Mouse (Mus musculus): Measurements from ENCODE around the gene Fgfr1op2. TPM values are rescaled to one million over a fixed set of nuclear protein-coding genes. Genes with fewer than 3 reads are reported as not detected.

Gene Fgfr1op2
- total and polyA plus RNA-seq, 3 experiments = 70.6 to 189 (median 130) TPM

- TF ChIP-seq POLR2AphosphoS5 (IDR thresholded peaks at IDR 0.05; ENCODE audit: insufficient replicate concordance, low read depth, low read length) = no peak
- TF ChIP-seq CTCF (IDR thresholded peaks at IDR 0.05; ENCODE audit: low read depth, low read length) = no peak
- TF ChIP-seq GATA1 (IDR thresholded peaks at IDR 0.05; ENCODE audit: borderline replicate concordance, low read length) = no peak
- no peak for TF ChIP-seq TAL1 (conservative IDR thresholded peaks at IDR 0.05; ENCODE audit: low read depth, low read length)
- TF ChIP-seq GATA2 (IDR thresholded peaks at IDR 0.05; ENCODE audit: borderline replicate concordance, low read depth, low read length) = no peak
- H3K4me1 ChIP-seq (ENCODE audit: insufficient read depth, low read depth, low read length) = peaks cover 25% of the 10 kb centered on the region
- no peak for DNase-seq (ENCODE audit: low spot score)
- peaks cover 30% of the 10 kb centered on the region for H3K36me3 ChIP-seq (replicated peaks)
- H3K9me3 ChIP-seq (replicated peaks) = no peaks in the 10 kb centered on the region
- ATAC-seq (ENCODE audit: extremely low read depth, insufficient number of reproducible peaks, low FRiP score, poor library complexity, severe bottlenecking) = no peak
- H3K27me3 ChIP-seq (ENCODE audit: insufficient read depth, low read length) = no peaks in the 10 kb centered on the region
- no peak overlapping the region for H3K4me3 ChIP-seq (ENCODE audit: low read depth, low read length)
These were observed 3.5 kb downstream of the Fgfr1op2 start for GRCm38 (mm10) chr6:146580381-146580926.

GRCm38 (mm10) chr6:146583366-146584046 is 6.5 kb downstream of the Fgfr1op2 start:
- Histone ChIP-seq H3K27me3 (ENCODE audit: insufficient read depth, low read length) (no peaks in the 10 kb centered on the region), H3K9me3 (replicated peaks) (no peaks in the 10 kb centered on the region), H3K36me3 (replicated peaks) (peaks cover 54% of the 10 kb centered on the region), H3K4me3 (ENCODE audit: low read depth, low read length) (no peak overlapping the region), H3K4me1 (ENCODE audit: insufficient read depth, low read depth, low read length) (peaks cover 14% of the 10 kb centered on the region)
- TF ChIP-seq GATA2 (IDR thresholded peaks at IDR 0.05; ENCODE audit: borderline replicate concordance, low read depth, low read length) (no peak), GATA1 (IDR thresholded peaks at IDR 0.05; ENCODE audit: borderline replicate concordance, low read length) (no peak), POLR2AphosphoS5 (IDR thresholded peaks at IDR 0.05; ENCODE audit: insufficient replicate concordance, low read depth, low read length) (no peak), TAL1 (conservative IDR thresholded peaks at IDR 0.05; ENCODE audit: low read depth, low read length) (no peak), CTCF (IDR thresholded peaks at IDR 0.05; ENCODE audit: low read depth, low read length) (no peak)
- no peak for ATAC-seq (ENCODE audit: extremely low read depth, insufficient number of reproducible peaks, low FRiP score, poor library complexity, severe bottlenecking)
- no peak for DNase-seq (ENCODE audit: low spot score)

- no peak for ATAC-seq (ENCODE audit: extremely low read depth, insufficient number of reproducible peaks, low FRiP score, poor library complexity, severe bottlenecking)
- H3K9me3 ChIP-seq (replicated peaks) = no peaks in the 10 kb centered on the region
These were observed 8.1 kb downstream of the Fgfr1op2 start for GRCm38 (mm10) chr6:146585134-146585533.

GRCm38 (mm10) chr6:146602601-146603000 is 25.6 kb downstream of the Fgfr1op2 start:
- DNase-seq (ENCODE audit: low spot score) = no peak
- peaks cover 82% of the 10 kb centered on the region for H3K36me3 ChIP-seq (replicated peaks)
- H3K4me3 ChIP-seq (ENCODE audit: low read depth, low read length) = no peak overlapping the region

More at GRCm38 (mm10) chr6:146585134-146585533, 8.1 kb downstream of the Fgfr1op2 start:
- TF ChIP-seq TAL1 (conservative IDR thresholded peaks at IDR 0.05; ENCODE audit: low read depth, low read length) (no peak), POLR2AphosphoS5 (IDR thresholded peaks at IDR 0.05; ENCODE audit: insufficient replicate concordance, low read depth, low read length) (no peak), GATA1 (IDR thresholded peaks at IDR 0.05; ENCODE audit: borderline replicate concordance, low read length) (no peak), CTCF (IDR thresholded peaks at IDR 0.05; ENCODE audit: low read depth, low read length) (no peak), GATA2 (IDR thresholded peaks at IDR 0.05; ENCODE audit: borderline replicate concordance, low read depth, low read length) (no peak)
- peaks cover 70% of the 10 kb centered on the region for H3K36me3 ChIP-seq (replicated peaks)
- H3K4me3 ChIP-seq (ENCODE audit: low read depth, low read length) = no peak overlapping the region
- peaks cover 9% of the 10 kb centered on the region for H3K4me1 ChIP-seq (ENCODE audit: insufficient read depth, low read depth, low read length)
- H3K27me3 ChIP-seq (ENCODE audit: insufficient read depth, low read length) = no peaks in the 10 kb centered on the region
- no peak for DNase-seq (ENCODE audit: low spot score)

GRCm38 (mm10) chr6:146603651-146604050 is 26.6 kb downstream of the Fgfr1op2 start:
- ATAC-seq (ENCODE audit: extremely low read depth, insufficient number of reproducible peaks, low FRiP score, poor library complexity, severe bottlenecking) (no peak), DNase-seq (ENCODE audit: low spot score) (no peak)
- TF ChIP-seq POLR2AphosphoS5 (IDR thresholded peaks at IDR 0.05; ENCODE audit: insufficient replicate concordance, low read depth, low read length) (no peak), GATA2 (IDR thresholded peaks at IDR 0.05; ENCODE audit: borderline replicate concordance, low read depth, low read length) (no peak), TAL1 (conservative IDR thresholded peaks at IDR 0.05; ENCODE audit: low read depth, low read length) (no peak), CTCF (IDR thresholded peaks at IDR 0.05; ENCODE audit: low read depth, low read length) (no peak), GATA1 (IDR thresholded peaks at IDR 0.05; ENCODE audit: borderline replicate concordance, low read length) (no peak)
- H3K9me3 ChIP-seq (replicated peaks) = no peaks in the 10 kb centered on the region
- no peak overlapping the region for H3K4me3 ChIP-seq (ENCODE audit: low read depth, low read length)
- peaks cover 93% of the 10 kb centered on the region for H3K36me3 ChIP-seq (replicated peaks)
- H3K27me3 ChIP-seq (ENCODE audit: insufficient read depth, low read length) = no peaks in the 10 kb centered on the region
- H3K4me1 ChIP-seq (ENCODE audit: insufficient read depth, low read depth, low read length) = peaks cover 4% of the 10 kb centered on the region; the same call in 1 of the 2 replicates

More at GRCm38 (mm10) chr6:146602601-146603000, 25.6 kb downstream of the Fgfr1op2 start:
- TF ChIP-seq GATA1 (IDR thresholded peaks at IDR 0.05; ENCODE audit: borderline replicate concordance, low read length) (no peak), CTCF (IDR thresholded peaks at IDR 0.05; ENCODE audit: low read depth, low read length) (no peak), TAL1 (conservative IDR thresholded peaks at IDR 0.05; ENCODE audit: low read depth, low read length) (no peak), POLR2AphosphoS5 (IDR thresholded peaks at IDR 0.05; ENCODE audit: insufficient replicate concordance, low read depth, low read length) (no peak), GATA2 (IDR thresholded peaks at IDR 0.05; ENCODE audit: borderline replicate concordance, low read depth, low read length) (no peak)
- no peak for ATAC-seq (ENCODE audit: extremely low read depth, insufficient number of reproducible peaks, low FRiP score, poor library complexity, severe bottlenecking)
- Histone ChIP-seq H3K4me1 (ENCODE audit: insufficient read depth, low read depth, low read length) (peaks cover 4% of the 10 kb centered on the region; the same call in 1 of the 2 replicates), H3K27me3 (ENCODE audit: insufficient read depth, low read length) (no peaks in the 10 kb centered on the region), H3K9me3 (replicated peaks) (no peaks in the 10 kb centered on the region)

- Histone ChIP-seq H3K36me3 (replicated peaks) (peaks cover 95% of the 10 kb centered on the region), H3K27me3 (ENCODE audit: insufficient read depth, low read length) (no peaks in the 10 kb centered on the region), H3K4me1 (ENCODE audit: insufficient read depth, low read depth, low read length) (peaks cover 2% of the 10 kb centered on the region; the same call in 1 of the 2 replicates), H3K4me3 (ENCODE audit: low read depth, low read length) (no peak overlapping the region), H3K9me3 (replicated peaks) (no peaks in the 10 kb centered on the region)
- DNase-seq (ENCODE audit: low spot score) (no peak), ATAC-seq (ENCODE audit: extremely low read depth, insufficient number of reproducible peaks, low FRiP score, poor library complexity, severe bottlenecking) (no peak)
- no peak for TF ChIP-seq CTCF (IDR thresholded peaks at IDR 0.05; ENCODE audit: low read depth, low read length)
- no peak for TF ChIP-seq POLR2AphosphoS5 (IDR thresholded peaks at IDR 0.05; ENCODE audit: insufficient replicate concordance, low read depth, low read length)
- TF ChIP-seq TAL1 (conservative IDR thresholded peaks at IDR 0.05; ENCODE audit: low read depth, low read length) = no peak
- TF ChIP-seq GATA2 (IDR thresholded peaks at IDR 0.05; ENCODE audit: borderline replicate concordance, low read depth, low read length) = no peak
- TF ChIP-seq GATA1 (IDR thresholded peaks at IDR 0.05; ENCODE audit: borderline replicate concordance, low read length) = no peak
These were observed 34.4 kb downstream of the Fgfr1op2 start for GRCm38 (mm10) chr6:146611385-146611784.

Data from G1E (cell line).